Mouse (Mus musculus): Measurements from ENCODE around the gene Efcab9. TPM values are rescaled to one million over a fixed set of nuclear protein-coding genes. Genes with fewer than 3 reads are reported as not detected.

Gene Efcab9
- polyA plus RNA-seq, 1 experiment: not detected

- WGBS: 76% methylated on average over 3 of the region's 3 CpGs
- TF ChIP-seq CTCF (conservative IDR thresholded peaks at IDR 0.05; ENCODE audit: insufficient read depth, insufficient read length, low read depth, low read length) (no peak), POLR2A (IDR thresholded peaks at IDR 0.05; ENCODE audit: low read depth, low read length) (no peak)
- DNase-seq: no peak
- H3K27ac ChIP-seq (ENCODE audit: insufficient read depth, low read depth, low read length): no peak overlapping the region
- H3K4me1 ChIP-seq (ENCODE audit: control insufficient read depth, insufficient read depth, low read length): peaks cover 13% of the 10 kb centered on the region; the same call in 1 of the 2 replicates
- H3K4me3 ChIP-seq (ENCODE audit: insufficient read depth, low read depth, low read length): no peak overlapping the region
- no peaks in the 10 kb centered on the region for H3K27me3 ChIP-seq (replicated peaks; ENCODE audit: control insufficient read depth, insufficient read depth, low read length)
- no peaks in the 10 kb centered on the region for H3K36me3 ChIP-seq (ENCODE audit: control insufficient read depth, insufficient read depth, low read length)
Observed at GRCm38 (mm10) chr11:32563660-32564059, 31.8 kb upstream of the Efcab9 start.

GRCm38 (mm10) chr11:32562706-32563105 is 30.8 kb upstream of the Efcab9 start:
- TF ChIP-seq POLR2A (IDR thresholded peaks at IDR 0.05; ENCODE audit: low read depth, low read length) (no peak), CTCF (conservative IDR thresholded peaks at IDR 0.05; ENCODE audit: insufficient read depth, insufficient read length, low read depth, low read length) (no peak)
- Histone ChIP-seq H3K27ac (ENCODE audit: insufficient read depth, low read depth, low read length) (no peak overlapping the region), H3K27me3 (replicated peaks; ENCODE audit: control insufficient read depth, insufficient read depth, low read length) (no peaks in the 10 kb centered on the region), H3K4me1 (ENCODE audit: control insufficient read depth, insufficient read depth, low read length) (peaks cover 13% of the 10 kb centered on the region; the same call in 1 of the 2 replicates), H3K36me3 (ENCODE audit: control insufficient read depth, insufficient read depth, low read length) (no peaks in the 10 kb centered on the region), H3K4me3 (ENCODE audit: insufficient read depth, low read depth, low read length) (no peak overlapping the region)
- 75% methylated on average over 5 of the region's 5 CpGs for WGBS
- no peak for DNase-seq

- no peaks in the 10 kb centered on the region for H3K36me3 ChIP-seq (ENCODE audit: control insufficient read depth, insufficient read depth, low read length)
- 67% methylated on average over 10 of the region's 10 CpGs for WGBS
- TF ChIP-seq POLR2A (IDR thresholded peaks at IDR 0.05; ENCODE audit: low read depth, low read length) (no peak), CTCF (conservative IDR thresholded peaks at IDR 0.05; ENCODE audit: insufficient read depth, insufficient read length, low read depth, low read length) (no peak)
- DNase-seq: peak; percentile 44
- H3K4me3 ChIP-seq (ENCODE audit: insufficient read depth, low read depth, low read length): no peak overlapping the region
- H3K27me3 ChIP-seq (replicated peaks; ENCODE audit: control insufficient read depth, insufficient read depth, low read length): no peaks in the 10 kb centered on the region
- H3K27ac ChIP-seq (ENCODE audit: insufficient read depth, low read depth, low read length): peak overlapping the region; percentile 14; the same call in 1 of the 2 replicates
- peaks cover 13% of the 10 kb centered on the region; the same call in 1 of the 2 replicates for H3K4me1 ChIP-seq (ENCODE audit: control insufficient read depth, insufficient read depth, low read length)
Observed at GRCm38 (mm10) chr11:32561465-32562355, 29.8 kb upstream of the Efcab9 start.

GRCm38 (mm10) chr11:32560015-32560770 is 28.3 kb upstream of the Efcab9 start:
- no peak overlapping the region for H3K4me3 ChIP-seq (ENCODE audit: insufficient read depth, low read depth, low read length)
- H3K27me3 ChIP-seq (replicated peaks; ENCODE audit: control insufficient read depth, insufficient read depth, low read length): no peaks in the 10 kb centered on the region
- no peaks in the 10 kb centered on the region for H3K36me3 ChIP-seq (ENCODE audit: control insufficient read depth, insufficient read depth, low read length)
- H3K4me1 ChIP-seq (ENCODE audit: control insufficient read depth, insufficient read depth, low read length): peaks cover 13% of the 10 kb centered on the region; the same call in 1 of the 2 replicates
- H3K27ac ChIP-seq (ENCODE audit: insufficient read depth, low read depth, low read length): no peak overlapping the region
- TF ChIP-seq CTCF (conservative IDR thresholded peaks at IDR 0.05; ENCODE audit: insufficient read depth, insufficient read length, low read depth, low read length): no peak
- no peak for TF ChIP-seq POLR2A (IDR thresholded peaks at IDR 0.05; ENCODE audit: low read depth, low read length)
- DNase-seq: no peak
- WGBS: 76% methylated on average over 12 of the region's 12 CpGs

GRCm38 (mm10) chr11:32558677-32559076 is 26.8 kb upstream of the Efcab9 start:
- Histone ChIP-seq H3K4me3 (ENCODE audit: insufficient read depth, low read depth, low read length) (no peak overlapping the region), H3K27ac (ENCODE audit: insufficient read depth, low read depth, low read length) (no peak overlapping the region), H3K36me3 (ENCODE audit: control insufficient read depth, insufficient read depth, low read length) (no peaks in the 10 kb centered on the region), H3K27me3 (replicated peaks; ENCODE audit: control insufficient read depth, insufficient read depth, low read length) (no peaks in the 10 kb centered on the region), H3K4me1 (ENCODE audit: control insufficient read depth, insufficient read depth, low read length) (0 out of 2 replicates have a peak, but pooled peaks cover 3% of the 10 kb centered on the region)
- TF ChIP-seq CTCF (conservative IDR thresholded peaks at IDR 0.05; ENCODE audit: insufficient read depth, insufficient read length, low read depth, low read length): no peak
- no peak for TF ChIP-seq POLR2A (IDR thresholded peaks at IDR 0.05; ENCODE audit: low read depth, low read length)
- no peak for DNase-seq
- WGBS: 37% methylated on average over 8 of the region's 8 CpGs

- TF ChIP-seq CTCF (conservative IDR thresholded peaks at IDR 0.05; ENCODE audit: insufficient read depth, insufficient read length, low read depth, low read length) (no peak), POLR2A (IDR thresholded peaks at IDR 0.05; ENCODE audit: low read depth, low read length) (no peak)
- WGBS: 96% methylated on average over 4 of the region's 4 CpGs
- H3K27ac ChIP-seq (ENCODE audit: insufficient read depth, low read depth, low read length): no peak overlapping the region
- no peak for DNase-seq
- no peaks in the 10 kb centered on the region for H3K27me3 ChIP-seq (replicated peaks; ENCODE audit: control insufficient read depth, insufficient read depth, low read length)
- no peaks in the 10 kb centered on the region for H3K36me3 ChIP-seq (ENCODE audit: control insufficient read depth, insufficient read depth, low read length)
- peaks cover 4% of the 10 kb centered on the region; the same call in 1 of the 2 replicates for H3K4me1 ChIP-seq (ENCODE audit: control insufficient read depth, insufficient read depth, low read length)
- no peak overlapping the region for H3K4me3 ChIP-seq (ENCODE audit: insufficient read depth, low read depth, low read length)
Observed at GRCm38 (mm10) chr11:32558026-32558425, 26.1 kb upstream of the Efcab9 start.

Data from kidney, adult 2 months (tissue).